Mouse (Mus musculus) liver (tissue): ENCODE results near the gene Rbfox1.

Experiments
- DNase-seq: peaks from one replicate; pipeline ENCODE4 v3.0.0-alpha.2; 2020; ENCODE audit warnings: mixed read lengths

Gene Rbfox1

GRCm38 (mm10) chr16:6097244-6098040 lies 212.3 kb downstream of the Rbfox1 start:
- DNase-seq: no peak

GRCm38 (mm10) chr16:6098116-6098515 lies 213.0 kb downstream of the Rbfox1 start:
- peak; percentile 5 for DNase-seq

DNA sequence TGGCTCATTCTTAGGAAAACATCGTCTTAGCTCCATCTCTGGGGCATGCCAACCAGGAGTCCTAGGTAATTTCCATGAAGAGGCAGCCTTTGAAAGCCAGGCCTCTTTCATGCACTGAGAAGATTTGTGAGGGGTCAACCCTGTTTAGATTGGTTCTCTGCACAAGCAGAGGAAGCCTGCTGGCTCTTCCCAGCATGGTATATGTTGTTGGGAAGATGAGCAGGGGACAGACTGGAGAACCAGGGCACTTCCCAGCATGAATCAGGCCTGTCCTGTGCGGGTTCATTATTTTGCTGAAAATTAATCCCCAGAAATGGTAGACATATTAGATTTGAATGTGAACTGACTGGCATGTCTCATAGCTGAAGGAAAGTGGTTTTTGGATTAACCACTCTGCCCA lies 214.4 kb downstream of the Rbfox1 start:
- DNase-seq: no peak

DNA sequence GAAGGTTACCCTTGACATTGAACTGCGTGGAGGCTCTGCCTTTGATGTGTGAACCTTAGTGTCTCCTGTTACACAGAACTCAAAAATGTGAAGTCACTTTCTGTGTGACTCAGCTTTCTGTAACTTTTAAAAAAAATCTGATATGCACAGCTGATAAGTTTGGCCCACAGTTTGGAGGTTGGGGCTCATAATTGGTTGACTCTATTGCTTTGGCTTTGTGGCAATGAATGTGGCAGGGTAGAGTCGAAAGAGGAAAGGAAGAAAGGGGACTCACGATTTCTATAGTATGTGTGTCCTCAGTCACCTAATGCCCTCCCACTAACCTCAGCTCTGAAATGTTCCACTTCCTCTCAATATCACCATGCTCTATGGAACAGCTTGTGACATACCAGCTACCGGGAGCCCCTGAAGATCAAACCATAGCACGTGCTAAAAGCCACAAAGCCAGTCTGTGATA lies 215.3 kb downstream of the Rbfox1 start:
- DNase-seq: no peak

- DNase-seq: no peak
Observed at GRCm38 (mm10) chr16:6103713-6104112, 218.6 kb downstream of the Rbfox1 start.

- no peak for DNase-seq
Observed at GRCm38 (mm10) chr16:6110121-6110520, 225.0 kb downstream of the Rbfox1 start.

- DNase-seq: no peak
Observed at GRCm38 (mm10) chr16:6113836-6114475, 228.8 kb downstream of the Rbfox1 start.

DNA sequence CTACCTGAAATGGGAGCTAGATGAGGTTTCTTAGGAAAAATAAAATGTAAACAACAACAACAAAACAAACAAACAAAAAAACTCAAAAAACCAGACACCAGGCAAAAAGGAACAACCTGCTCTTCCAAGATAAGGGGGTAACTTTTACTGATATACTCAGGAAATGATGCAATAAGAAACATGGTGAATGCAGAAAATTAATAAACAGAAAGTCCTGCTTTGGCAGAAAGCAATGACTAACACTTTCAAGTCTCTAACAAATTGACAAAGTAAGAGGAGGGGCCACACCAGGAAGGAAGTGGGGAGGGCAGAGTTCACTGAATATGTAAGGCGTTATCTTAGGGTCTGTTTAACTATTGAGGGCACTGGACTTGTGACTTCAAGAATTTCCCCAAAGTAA lies 234.3 kb downstream of the Rbfox1 start:
- no peak for DNase-seq

DNA sequence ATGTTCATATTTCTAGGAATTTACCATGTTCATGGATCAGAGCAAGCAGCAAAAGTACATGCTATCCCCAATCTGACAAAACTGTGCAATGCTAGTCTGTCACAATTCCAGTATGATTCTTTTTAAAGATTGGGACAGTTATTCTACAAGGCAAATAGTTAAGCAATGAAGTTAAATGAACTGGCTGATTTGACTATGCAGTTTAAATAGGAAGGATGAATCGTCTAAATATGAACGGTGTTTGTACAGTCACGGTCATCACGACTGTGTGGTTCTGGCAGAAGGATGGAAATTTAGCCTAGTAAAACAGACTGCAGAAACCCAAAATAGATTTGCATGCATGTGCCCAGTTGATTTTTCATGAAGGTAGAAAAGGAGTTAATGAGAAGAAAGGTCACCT lies 236.1 kb downstream of the Rbfox1 start:
- no peak for DNase-seq

GRCm38 (mm10) chr16:6122859-6123258 lies 237.7 kb downstream of the Rbfox1 start:
- DNase-seq: no peak

GRCm38 (mm10) chr16:6128314-6128713 lies 243.2 kb downstream of the Rbfox1 start:
- no peak for DNase-seq

DNA sequence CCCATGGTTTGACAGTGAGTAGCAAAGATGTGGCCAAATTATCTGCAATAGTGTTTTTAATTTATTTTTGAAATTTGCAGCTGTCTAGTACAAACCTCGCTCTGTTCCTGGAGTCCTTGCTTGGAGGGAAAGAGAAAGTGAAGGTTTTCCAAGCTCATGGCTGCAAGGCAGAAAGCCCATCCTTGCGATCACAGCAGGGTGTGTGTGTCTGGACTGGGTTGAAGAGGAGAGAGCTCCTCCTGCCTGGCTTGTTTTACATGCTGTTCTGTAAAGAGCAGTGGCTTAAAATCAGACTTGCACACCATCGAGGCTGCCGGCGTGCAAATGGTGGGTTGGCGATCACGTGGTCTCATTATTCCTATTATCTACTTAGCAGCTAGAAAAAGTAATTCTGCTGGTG lies 249.9 kb downstream of the Rbfox1 start:
- no peak for DNase-seq

DNA sequence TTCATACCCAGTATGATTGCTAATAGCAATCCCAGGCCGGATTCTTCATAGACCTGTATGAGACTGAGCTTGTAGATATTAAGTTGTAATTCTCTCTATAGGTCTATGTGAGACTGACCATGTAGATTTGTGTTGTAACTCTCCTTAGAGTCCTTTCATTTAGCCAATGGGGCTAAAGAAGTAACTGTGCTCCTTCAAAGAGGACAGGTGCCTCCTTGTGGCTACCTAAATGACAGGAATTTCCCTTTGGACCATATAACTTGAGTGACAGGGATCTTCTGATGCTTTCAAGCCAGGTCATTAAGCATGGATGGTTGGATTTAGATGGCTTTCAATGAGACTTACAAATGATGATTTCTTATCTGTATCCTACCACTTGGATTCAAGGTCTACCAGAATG lies 254.3 kb downstream of the Rbfox1 start:
- DNase-seq: no peak

GRCm38 (mm10) chr16:6147957-6148356 lies 262.8 kb downstream of the Rbfox1 start:
- DNase-seq: no peak

GRCm38 (mm10) chr16:6149345-6149744 lies 264.2 kb downstream of the Rbfox1 start:
- no peak for DNase-seq

- no peak for DNase-seq
Observed at GRCm38 (mm10) chr16:6155556-6155955, 270.4 kb downstream of the Rbfox1 start.

GRCm38 (mm10) chr16:6164476-6164875 lies 279.3 kb downstream of the Rbfox1 start:
- no peak for DNase-seq

DNA sequence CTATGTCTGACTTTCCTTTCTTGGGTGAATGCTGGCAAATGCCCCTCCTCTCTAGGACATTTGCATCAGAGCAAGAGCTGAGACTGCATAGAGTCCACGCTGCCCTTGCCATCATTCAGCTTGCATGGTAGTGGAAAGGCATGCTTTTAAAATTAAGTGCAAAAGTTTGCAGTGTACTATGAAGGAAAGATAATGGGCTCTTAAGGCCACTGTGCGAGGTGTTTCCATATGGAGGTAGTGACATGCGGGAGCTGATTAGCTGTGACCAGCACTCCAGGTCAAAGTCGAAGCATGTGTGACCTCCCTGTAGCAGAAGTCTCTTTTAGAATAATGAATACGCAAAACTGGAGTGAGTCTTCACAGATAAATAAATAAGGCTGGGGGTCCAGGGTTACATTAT lies 284.2 kb downstream of the Rbfox1 start:
- DNase-seq: no peak

- no peak for DNase-seq
Observed at GRCm38 (mm10) chr16:6180819-6181218, 295.7 kb downstream of the Rbfox1 start.

DNA sequence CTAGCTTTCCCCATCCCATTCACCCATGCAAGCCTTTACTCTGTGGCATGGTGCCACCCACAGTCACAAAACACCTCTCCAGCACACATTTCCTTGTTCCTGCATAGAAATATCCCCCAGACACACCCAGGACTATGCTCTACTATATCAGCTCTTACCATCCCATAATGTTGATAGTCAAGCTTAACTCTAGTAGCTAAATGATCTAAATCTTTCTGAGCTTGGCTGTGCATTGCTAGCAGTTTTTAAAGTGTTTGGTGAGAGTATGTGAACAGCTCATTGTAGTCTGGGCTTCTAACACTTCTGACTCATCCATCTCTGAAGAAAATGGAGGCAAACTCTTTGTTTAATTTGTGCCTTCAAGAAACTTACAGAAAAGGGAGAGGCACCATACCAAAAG lies 297.2 kb downstream of the Rbfox1 start:
- no peak for DNase-seq

GRCm38 (mm10) chr16:6192358-6192757 lies 307.2 kb downstream of the Rbfox1 start:
- DNase-seq: no peak

DNA sequence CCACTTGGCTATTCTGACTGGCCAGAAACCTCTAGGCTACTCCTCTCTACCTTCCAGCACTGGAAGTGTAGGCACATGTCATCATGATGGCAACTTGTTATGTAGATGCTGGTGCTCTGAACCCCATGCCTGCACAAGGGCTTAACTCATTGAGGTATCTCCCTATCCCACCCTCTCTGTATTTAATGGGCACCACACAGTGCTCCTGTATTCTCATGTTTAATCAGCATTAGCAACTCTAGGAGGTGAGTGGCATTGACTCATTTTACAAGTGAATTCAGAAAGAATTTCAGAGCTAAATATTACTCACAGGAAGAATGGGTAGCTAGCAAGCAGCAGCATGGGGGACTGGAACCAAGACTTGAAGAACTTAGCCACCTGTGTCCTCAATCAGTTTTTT lies 321.3 kb downstream of the Rbfox1 start:
- DNase-seq: no peak

DNA sequence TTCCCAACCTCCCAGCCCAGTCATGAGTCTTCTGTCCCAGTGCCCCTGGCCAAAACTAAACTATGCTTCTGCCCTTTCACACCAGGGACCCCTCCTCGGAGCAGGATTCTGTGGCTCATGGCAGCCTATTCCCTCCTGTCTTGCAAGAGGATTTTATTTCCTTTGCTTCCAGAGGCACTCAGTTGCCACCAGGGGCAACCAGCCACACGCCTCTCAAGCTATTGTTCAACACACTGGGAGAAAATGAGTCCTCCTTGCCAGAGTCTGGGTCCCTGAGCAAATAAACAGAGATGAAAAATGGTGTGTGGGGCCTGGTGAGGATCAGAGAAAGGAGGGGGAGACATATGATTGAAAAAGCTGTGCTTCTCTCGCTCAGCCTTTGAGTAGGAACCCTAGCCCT lies 327.8 kb downstream of the Rbfox1 start:
- DNase-seq: no peak

- DNase-seq: no peak
Observed at GRCm38 (mm10) chr16:6227449-6227848, 342.3 kb downstream of the Rbfox1 start.

- DNase-seq: no peak
Observed at GRCm38 (mm10) chr16:6232966-6233365, 347.8 kb downstream of the Rbfox1 start.
